Mouse (Mus musculus) C3H10T1/2 (cell line): ENCODE results near the gene Cdk18. TPM values are rescaled to one million over a fixed set of nuclear protein-coding genes. Genes with fewer than 3 reads are reported as not detected.

Experiments
- polyA plus RNA-seq, 2 experiments: library from polyadenylated mRNA; unstranded; fragments of >200 nt; fragmentation: generic; extraction: Trizol; gene quantifications; one replicate each; pipeline ENCODE4 v1.2.1; 2012; ENCODE audit warnings: missing spikeins in 2 of 2

The Cdk18 gene
- 10 to 100 TPM in 1 of 2 experiments, 1 to 10 TPM in 1; 4.0 to 10.3 TPM for polyA plus RNA-seq

DNA sequence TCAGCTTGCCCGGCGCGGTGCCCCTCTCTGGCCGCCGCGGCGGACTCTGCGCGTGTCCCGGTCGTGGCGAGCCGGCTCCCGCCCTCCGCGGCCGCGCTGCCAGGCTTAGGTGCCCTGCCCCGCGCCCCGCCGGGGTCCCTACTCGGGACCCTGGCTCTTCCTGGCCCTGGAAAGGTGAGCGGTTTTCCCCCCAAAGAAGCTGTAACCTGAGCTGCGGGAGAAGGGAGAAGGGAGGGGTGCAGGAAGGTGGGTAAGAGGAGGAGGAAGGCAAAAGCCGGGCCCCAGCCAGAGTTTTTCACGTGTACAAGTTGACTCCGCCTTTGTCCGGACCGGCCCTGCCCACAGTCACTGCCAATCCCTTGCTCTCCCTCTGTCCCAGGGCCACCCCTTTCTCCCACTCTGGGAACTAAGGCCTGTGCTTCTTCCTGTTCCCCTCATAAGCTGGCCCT is at the start of gene Cdk18:
TSS of gene Cdk18 (minus strand) at position 269 of the 449 bp plus-strand sequence.

DNA sequence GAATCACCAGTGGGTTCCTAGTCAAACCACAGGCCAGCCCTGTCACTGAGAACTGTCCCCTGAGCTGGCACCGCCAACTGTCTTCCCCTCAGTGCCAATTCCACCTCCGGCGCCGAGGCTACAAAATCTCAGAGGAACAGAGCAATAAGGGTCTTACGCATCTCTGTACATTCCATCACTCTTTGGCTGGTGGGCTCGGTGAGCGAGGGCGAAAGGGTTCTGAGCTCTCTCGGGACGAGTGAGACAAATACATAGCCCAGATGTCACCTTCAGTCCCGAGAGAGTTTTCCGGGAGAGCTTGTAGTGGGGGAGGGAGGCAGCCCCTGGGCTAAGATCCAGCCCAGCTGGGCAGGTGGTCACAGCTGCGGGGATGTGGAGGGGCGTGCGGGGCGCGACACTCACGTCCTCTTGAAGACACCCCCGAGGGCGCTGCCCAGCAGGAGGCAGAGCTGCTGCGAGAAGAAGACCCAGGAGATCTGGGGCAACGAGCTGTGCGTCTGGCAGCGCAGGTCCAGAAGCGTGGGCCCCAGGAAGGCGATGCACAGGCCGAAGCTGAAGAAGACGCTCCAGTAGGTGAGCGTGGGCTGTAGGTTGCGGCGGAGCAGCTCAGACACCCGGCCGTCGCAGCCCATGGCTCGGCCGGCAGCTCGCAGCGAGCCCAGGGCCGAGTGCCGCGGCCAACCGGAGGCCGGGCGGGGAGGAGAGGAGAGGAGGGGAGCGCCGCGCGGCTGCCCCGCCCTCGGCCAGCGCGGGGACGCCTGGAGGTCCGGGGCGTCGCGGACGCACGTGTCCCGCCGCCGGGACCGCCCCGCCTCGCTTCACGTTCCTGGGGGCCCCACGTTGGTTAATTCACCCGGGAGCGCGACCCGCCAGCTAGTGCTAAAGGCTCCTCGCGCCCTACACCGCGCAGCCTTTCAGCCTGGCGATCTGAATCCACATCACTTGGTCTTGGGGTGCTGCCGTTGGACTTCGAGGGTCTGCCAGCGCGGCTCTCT is 71.9 kb downstream of the Cdk18 start, which contains the start of gene Mfsd4a:
TSS of gene Mfsd4a (minus strand) at position 802 of the 995 bp plus-strand sequence.

Other genes starting within 250 kb of the Cdk18 start
- 10 to 100 TPM; 14.0 to 26.5 TPM for gene Nucks1, start 229.2 kb downstream of the Cdk18 start, polyA plus RNA-seq
- gene Slc45a3, start 176.7 kb downstream of the Cdk18 start, polyA plus RNA-seq, result 1 to 10 TPM in 1 of 2 experiments, under 1 TPM in 1; 0.82 to 2.2 TPM
- gene Elk4, start 132.1 kb downstream of the Cdk18 start, polyA plus RNA-seq, result 10 to 100 TPM in 1 of 2 experiments, 1 to 10 TPM in 1; 1.8 to 18.2 TPM
- gene Mfsd4a, start 71.6 kb downstream of the Cdk18 start, polyA plus RNA-seq, result 1 to 10 TPM in 1 of 2 experiments, under 1 TPM in 1; 0.18 to 6.7 TPM
- under 1 TPM; 0.02 to 0.17 TPM for gene Lemd1, start 51.7 kb upstream of the Cdk18 start, polyA plus RNA-seq
- gene AC124108.1, start 51.8 kb upstream of the Cdk18 start, polyA plus RNA-seq, result under 1 TPM; under 0.01 to 0.09 TPM
- gene Gm10188, start 90.1 kb upstream of the Cdk18 start, polyA plus RNA-seq, result not detected
- gene Klhdc8a, start 158.9 kb upstream of the Cdk18 start, polyA plus RNA-seq, result 10 to 100 TPM; 21.2 to 41.8 TPM
- 1 to 10 TPM; 3.2 to 5.8 TPM for gene Nuak2, start 176.4 kb upstream of the Cdk18 start, polyA plus RNA-seq